Mouse (Mus musculus) stomach, embryonic 15.5 days (tissue): ENCODE measurements around the gene Hoxc5. TPM values are rescaled to one million over a fixed set of nuclear protein-coding genes. Genes with fewer than 3 reads are reported as not detected.

Experiments
- ATAC-seq: fragments of 200-750 bp; cut with Nextera tagmentation; 2 replicates; pipeline ENCODE4 v1.8.0; 2017; ENCODE audit warnings: low read depth, moderate number of reproducible peaks, moderate TSS enrichment; ENCODE audit not compliant: insufficient read depth, low FRiP score
- H3K27ac ChIP-seq: fragments of 300-500 bp; sonication (generic); 2 replicates; pipeline ENCODE4 v1.5.1; 2015; ENCODE audit warnings: mild to moderate bottlenecking, inconsistent platforms
- H3K27me3 ChIP-seq: fragments of 300-500 bp; sonication (generic); replicated peaks from 2 replicates; pipeline ENCODE4 v1.6.1; 2015; ENCODE audit warnings: inconsistent platforms
- H3K36me3 ChIP-seq: fragments of 300-500 bp; sonication (generic); 2 replicates; pipeline ENCODE4 v1.6.1; 2015; ENCODE audit warnings: inconsistent platforms
- H3K4me1 ChIP-seq: fragments of 300-500 bp; sonication (generic); 2 replicates; pipeline ENCODE4 v1.6.1; 2015; ENCODE audit warnings: inconsistent platforms
- H3K4me2 ChIP-seq: fragments of 300-500 bp; sonication (generic); 2 replicates; pipeline ENCODE4 v1.6.1; 2015; ENCODE audit warnings: mild to moderate bottlenecking, inconsistent platforms
- H3K4me3 ChIP-seq: fragments of 300-500 bp; sonication (generic); replicated peaks from 2 replicates; pipeline ENCODE4 v1.5.1; 2015; ENCODE audit warnings: inconsistent platforms
- H3K9ac ChIP-seq: fragments of 300-500 bp; sonication (generic); 2 replicates; pipeline ENCODE4 v1.6.1; 2015; ENCODE audit warnings: inconsistent platforms
- H3K9me3 ChIP-seq: fragments of 300-500 bp; sonication (generic); 2 replicates; pipeline ENCODE4 v1.6.1; 2016; ENCODE audit warnings: inconsistent platforms
- WGBS: fragments of 180-500 bp; shearing (Covaris S2); methylation state at CpG from one replicate; pipeline ENCODE4 v1.1.7; 2015; 5-methylcytosine and 5-hydroxymethylcytosine counted together
- polyA plus RNA-seq: library from polyadenylated mRNA; unstranded; fragments of >200 nt; fragmentation: Nextera tagmentation; extraction: Ambion mirVana; gene quantifications from 2 replicates; pipeline ENCODE4 v1.2.1, GENCODE M21; 2015

Hoxc5 gene
- polyA plus RNA-seq, 1 experiment from 2014 or later: 16.2 TPM

GRCm38 (mm10) chr15:102975688-102976111, 8.5 kb downstream of the Hoxc5 start:
- Histone ChIP-seq H3K27ac (no peak overlapping the region), H3K4me3 (no peak overlapping the region), H3K27me3 (peaks cover 97% of the 10 kb centered on the region), H3K9ac (no peak overlapping the region), H3K4me1 (peaks cover 6% of the 10 kb centered on the region; the same call in 1 of the 2 replicates), H3K36me3 (no peaks in the 10 kb centered on the region), H3K9me3 (no peaks in the 10 kb centered on the region), H3K4me2 (no peak overlapping the region)
- WGBS: 3% methylated on average over 21 of the region's 21 CpGs
- no peak for ATAC-seq

- peak within 1 kb of the TSS; percentile 36 for H3K4me2 ChIP-seq
- peak within 1 kb of the TSS; percentile 10; the same call in 1 of the 2 replicates for H3K4me3 ChIP-seq
- H3K27me3 ChIP-seq: peaks cover 97% of the 10 kb centered on the region
- H3K27ac ChIP-seq: no peak within 1 kb of the TSS
- ATAC-seq: no peak
- no peaks in the 10 kb centered on the region for H3K36me3 ChIP-seq
- WGBS: 0% methylated on average over 19 of the region's 20 CpGs
- no peaks in the 10 kb centered on the region for H3K9me3 ChIP-seq
- H3K9ac ChIP-seq: no peak within 1 kb of the TSS
- H3K4me1 ChIP-seq: peaks cover 6% of the 10 kb centered on the region; the same call in 1 of the 2 replicates
These were observed 8.9 kb downstream of the Hoxc5 start, which contains the start of gene Hoxc9 for GRCm38 (mm10) chr15:102976171-102976570. Gene Hoxc9, plus strand, starts transcription at chr15:102976439.

GRCm38 (mm10) chr15:102976631-102977422, 9.6 kb downstream of the Hoxc5 start:
- peaks cover 13% of the 10 kb centered on the region for H3K4me1 ChIP-seq
- H3K9ac ChIP-seq: no peak overlapping the region
- 2% methylated on average over 37 of the region's 37 CpGs for WGBS
- no peaks in the 10 kb centered on the region for H3K36me3 ChIP-seq
- H3K27me3 ChIP-seq: peaks cover 97% of the 10 kb centered on the region
- H3K4me2 ChIP-seq: peak overlapping the region; percentile 36
- H3K9me3 ChIP-seq: no peaks in the 10 kb centered on the region
- no peak overlapping the region for H3K27ac ChIP-seq
- ATAC-seq: no peak
- H3K4me3 ChIP-seq: peak overlapping the region; percentile 10; the same call in 1 of the 2 replicates

- Histone ChIP-seq H3K4me1 (peaks cover 17% of the 10 kb centered on the region), H3K4me2 (peak overlapping the region; percentile 36), H3K9ac (no peak overlapping the region), H3K27ac (no peak overlapping the region), H3K4me3 (peak overlapping the region; percentile 10; the same call in 1 of the 2 replicates), H3K9me3 (no peaks in the 10 kb centered on the region), H3K36me3 (no peaks in the 10 kb centered on the region), H3K27me3 (peaks cover 97% of the 10 kb centered on the region)
- ATAC-seq: no peak
- 9% methylated on average over 16 of the region's 16 CpGs for WGBS
These were observed 10.3 kb downstream of the Hoxc5 start for GRCm38 (mm10) chr15:102977423-102977974.

- no peaks in the 10 kb centered on the region for H3K9me3 ChIP-seq
- H3K36me3 ChIP-seq: no peaks in the 10 kb centered on the region
- no peak overlapping the region for H3K27ac ChIP-seq
- no peak overlapping the region for H3K9ac ChIP-seq
- H3K4me3 ChIP-seq: no peak overlapping the region
- peaks cover 17% of the 10 kb centered on the region for H3K4me1 ChIP-seq
- no peak for ATAC-seq
- 10% methylated on average over 13 of the region's 13 CpGs for WGBS
- H3K4me2 ChIP-seq: no peak overlapping the region
- peaks cover 96% of the 10 kb centered on the region for H3K27me3 ChIP-seq
These were observed 11.6 kb downstream of the Hoxc5 start for GRCm38 (mm10) chr15:102978615-102979515.

GRCm38 (mm10) chr15:102979936-102980335, 12.7 kb downstream of the Hoxc5 start:
- Histone ChIP-seq H3K4me1 (peaks cover 17% of the 10 kb centered on the region), H3K9me3 (no peaks in the 10 kb centered on the region), H3K36me3 (no peaks in the 10 kb centered on the region), H3K27ac (no peak overlapping the region), H3K27me3 (peaks cover 96% of the 10 kb centered on the region), H3K4me3 (no peak overlapping the region), H3K9ac (no peak overlapping the region), H3K4me2 (no peak overlapping the region)
- WGBS: 0% methylated on average over 1 of the region's 1 CpGs
- no peak for ATAC-seq

GRCm38 (mm10) chr15:102980352-102980751, 13.1 kb downstream of the Hoxc5 start:
- Histone ChIP-seq H3K36me3 (no peaks in the 10 kb centered on the region), H3K4me1 (peaks cover 17% of the 10 kb centered on the region), H3K27ac (no peak overlapping the region), H3K9ac (no peak overlapping the region), H3K4me2 (no peak overlapping the region), H3K9me3 (no peaks in the 10 kb centered on the region), H3K27me3 (peaks cover 96% of the 10 kb centered on the region), H3K4me3 (no peak overlapping the region)
- ATAC-seq: no peak
- 5% methylated on average over 11 of the region's 11 CpGs for WGBS

- Histone ChIP-seq H3K9me3 (no peaks in the 10 kb centered on the region), H3K4me1 (peaks cover 17% of the 10 kb centered on the region), H3K36me3 (no peaks in the 10 kb centered on the region), H3K4me3 (peak overlapping the region; percentile 17; the same call in 1 of the 2 replicates), H3K27me3 (peaks cover 96% of the 10 kb centered on the region), H3K27ac (no peak overlapping the region), H3K9ac (no peak overlapping the region), H3K4me2 (peak overlapping the region; percentile 47)
- under 1% methylated on average over 14 of the region's 14 CpGs for WGBS
- no peak for ATAC-seq
These were observed 13.7 kb downstream of the Hoxc5 start for GRCm38 (mm10) chr15:102980912-102981311.

GRCm38 (mm10) chr15:102981379-102982288, 14.4 kb downstream of the Hoxc5 start:
- H3K9me3 ChIP-seq: no peaks in the 10 kb centered on the region
- peak overlapping the region; percentile 17 for H3K4me3 ChIP-seq
- H3K27me3 ChIP-seq: peaks cover 96% of the 10 kb centered on the region
- under 1% methylated on average over 88 of the region's 88 CpGs for whole genome bisulfite sequencing
- H3K4me2 ChIP-seq: peak overlapping the region; percentile 47
- ATAC-seq: no peak
- no peak overlapping the region for H3K27ac ChIP-seq
- H3K36me3 ChIP-seq: no peaks in the 10 kb centered on the region
- peaks cover 17% of the 10 kb centered on the region for H3K4me1 ChIP-seq
- H3K9ac ChIP-seq: no peak overlapping the region

GRCm38 (mm10) chr15:102983716-102984115, 16.5 kb downstream of the Hoxc5 start:
- no peak for ATAC-seq
- Histone ChIP-seq H3K36me3 (no peaks in the 10 kb centered on the region), H3K9me3 (no peaks in the 10 kb centered on the region), H3K4me2 (no peak overlapping the region), H3K4me1 (peaks cover 10% of the 10 kb centered on the region), H3K27ac (no peak overlapping the region), H3K9ac (no peak overlapping the region), H3K4me3 (no peak overlapping the region), H3K27me3 (peaks cover 96% of the 10 kb centered on the region)
- 3% methylated on average over 12 of the region's 12 CpGs for WGBS

GRCm38 (mm10) chr15:102984521-102984920, 17.3 kb downstream of the Hoxc5 start:
- H3K27ac ChIP-seq: no peak overlapping the region
- no peak overlapping the region for H3K9ac ChIP-seq
- peaks cover 10% of the 10 kb centered on the region for H3K4me1 ChIP-seq
- H3K4me3 ChIP-seq: no peak overlapping the region
- ATAC-seq: no peak
- H3K36me3 ChIP-seq: no peaks in the 10 kb centered on the region
- H3K9me3 ChIP-seq: no peaks in the 10 kb centered on the region
- H3K4me2 ChIP-seq: no peak overlapping the region
- WGBS: 3% methylated on average over 10 of the region's 10 CpGs
- H3K27me3 ChIP-seq: peaks cover 96% of the 10 kb centered on the region
